Mouse (Mus musculus) kidney, embryonic 15.5 days (tissue): ENCODE measurements around the gene Rps5. TPM values are rescaled to one million over a fixed set of nuclear protein-coding genes. Genes with fewer than 3 reads are reported as not detected.
"Not testable (repeated sequence)": the region's sequence is repeated elsewhere in the genome, so short reads cannot be mapped to it uniquely, and the experiment has no call there.

Source experiments
- ATAC-seq: fragments of 200-750 bp; cut with Nextera tagmentation; replicated peaks from 2 replicates; pipeline ENCODE4 v1.8.0; 2017; ENCODE audit warnings: moderate TSS enrichment; ENCODE audit not compliant: low FRiP score
- H3K27ac ChIP-seq: fragments of 300-500 bp; sonication (generic); 2 replicates; pipeline ENCODE4 v1.5.1; 2015; ENCODE audit warnings: mild to moderate bottlenecking, inconsistent platforms
- H3K27me3 ChIP-seq: fragments of 300-500 bp; sonication (generic); 2 replicates; pipeline ENCODE4 v1.6.1; 2015; ENCODE audit warnings: inconsistent platforms
- H3K36me3 ChIP-seq: fragments of 300-500 bp; sonication (generic); 2 replicates; pipeline ENCODE4 v1.6.1; 2015; ENCODE audit warnings: inconsistent platforms
- H3K4me1 ChIP-seq: fragments of 300-500 bp; sonication (generic); 2 replicates; pipeline ENCODE4 v1.6.1; 2015; ENCODE audit warnings: inconsistent platforms
- H3K4me2 ChIP-seq: fragments of 300-500 bp; sonication (generic); 2 replicates; pipeline ENCODE4 v1.6.1; 2015; ENCODE audit warnings: moderate library complexity, mild to moderate bottlenecking, inconsistent platforms
- H3K4me3 ChIP-seq: fragments of 300-500 bp; sonication (generic); replicated peaks from 2 replicates; pipeline ENCODE4 v1.5.1; 2015; ENCODE audit warnings: mild to moderate bottlenecking, inconsistent platforms
- H3K9ac ChIP-seq: fragments of 300-500 bp; sonication (generic); 2 replicates; pipeline ENCODE4 v1.6.1; 2015; ENCODE audit warnings: mild to moderate bottlenecking, inconsistent platforms
- H3K9me3 ChIP-seq: fragments of 300-500 bp; sonication (generic); replicated peaks from 2 replicates; pipeline ENCODE4 v1.6.1; 2016; ENCODE audit warnings: inconsistent platforms
- WGBS: fragments of 180-500 bp; shearing (Covaris S2); methylation state at CpG from one replicate; pipeline ENCODE4 v1.1.7; 2015; ENCODE audit warnings: mixed read lengths; 5-methylcytosine and 5-hydroxymethylcytosine counted together
- polyA plus RNA-seq: library from polyadenylated mRNA; unstranded; fragments of >200 nt; fragmentation: Nextera tagmentation; extraction: Ambion mirVana; gene quantifications from 2 replicates; pipeline ENCODE4 v1.2.1, GENCODE M21; 2015

The Rps5 gene
- polyA plus RNA-seq, 1 experiment from 2014 or later, result 1,034 TPM

DNA sequence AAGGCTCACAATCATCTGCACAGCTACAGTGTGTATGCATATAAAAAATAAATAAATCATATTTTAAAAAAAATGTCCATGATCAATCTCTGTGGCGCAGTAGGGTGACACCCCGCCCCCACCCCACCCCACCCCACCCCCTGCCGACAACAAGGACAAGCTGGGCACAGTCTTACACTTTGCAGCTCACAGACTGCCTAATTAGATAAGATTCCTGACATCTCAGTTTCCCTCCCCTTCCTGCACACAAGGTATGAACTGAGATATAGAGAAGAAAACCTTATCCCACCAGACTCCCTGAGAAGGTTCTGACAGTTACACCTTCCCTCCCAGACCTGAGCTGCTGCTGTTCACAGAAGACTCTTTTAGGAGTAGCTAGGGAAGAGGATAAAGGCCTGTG is 12.7 kb downstream of the Rps5 start:
- ATAC-seq, result no peak
- no peaks in the 10 kb centered on the region for H3K4me1 ChIP-seq
- no peaks in the 10 kb centered on the region for H3K9me3 ChIP-seq
- H3K4me3 ChIP-seq, result no peak overlapping the region
- no peaks in the 10 kb centered on the region for H3K36me3 ChIP-seq
- H3K27me3 ChIP-seq, result no peaks in the 10 kb centered on the region
- H3K4me2 ChIP-seq, result no peak overlapping the region
- WGBS, result 80% methylated on average over 3 of the region's 3 CpGs
- no peak overlapping the region for H3K9ac ChIP-seq
- H3K27ac ChIP-seq, result no peak overlapping the region

DNA sequence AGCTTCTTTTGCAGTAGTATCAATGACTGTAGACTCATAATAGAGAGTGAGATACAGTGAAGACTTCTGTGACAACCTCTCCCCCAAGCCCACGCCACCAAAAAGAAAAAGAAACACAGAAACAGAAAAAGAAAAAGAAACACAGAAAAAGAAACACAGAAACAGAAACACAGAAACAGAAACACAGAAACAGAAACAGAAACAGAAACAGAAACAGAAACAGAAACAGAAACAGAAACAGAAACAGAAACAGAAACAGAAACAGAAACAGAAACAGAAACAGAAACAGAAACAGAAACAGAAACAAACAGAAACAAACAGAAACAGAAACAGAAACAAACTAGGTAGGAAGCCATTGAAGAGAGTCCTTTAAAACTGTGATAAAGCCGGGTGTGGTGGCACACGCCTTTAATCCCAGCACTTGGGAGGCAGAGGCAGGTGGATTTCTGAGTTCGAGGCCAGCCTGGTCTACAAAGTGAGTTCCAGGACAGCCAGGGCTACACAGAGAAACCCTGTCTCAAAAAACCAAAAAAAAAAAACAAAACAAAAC is 15.2 kb downstream of the Rps5 start:
- H3K36me3 ChIP-seq, H3K4me3 ChIP-seq, H3K9me3 ChIP-seq, H3K4me2 ChIP-seq, H3K27me3 ChIP-seq, ATAC-seq, H3K4me1 ChIP-seq, H3K27ac ChIP-seq, H3K9ac ChIP-seq: not testable (repeated sequence)
- 89% methylated on average over 4 of the region's 4 CpGs for WGBS

DNA sequence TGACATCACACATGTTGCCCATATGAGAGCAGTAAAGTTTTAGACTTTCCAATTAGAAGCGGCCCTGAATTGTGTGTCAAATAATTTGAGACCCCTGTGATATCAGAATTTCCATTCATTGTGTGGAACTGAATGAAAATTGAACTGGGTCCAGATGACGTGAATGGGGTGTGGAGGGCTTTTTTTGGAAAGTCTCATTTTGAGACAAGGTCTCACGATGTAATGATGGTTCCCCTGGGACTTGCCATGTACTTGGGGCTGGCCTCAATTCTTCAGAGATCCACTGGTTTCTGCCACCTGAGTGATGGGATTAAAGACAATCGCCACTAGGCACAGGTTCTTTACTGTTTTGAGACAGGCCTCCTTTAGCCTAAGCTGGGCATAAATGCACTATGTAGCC is 18.5 kb downstream of the Rps5 start:
- Histone ChIP-seq H3K9me3 (no peaks in the 10 kb centered on the region), H3K4me3 (no peak overlapping the region), H3K4me1 (no peaks in the 10 kb centered on the region), H3K36me3 (no peaks in the 10 kb centered on the region), H3K27ac (no peak overlapping the region), H3K27me3 (no peaks in the 10 kb centered on the region), H3K4me2 (no peak overlapping the region), H3K9ac (no peak overlapping the region)
- no peak for ATAC-seq
- 82% methylated on average over 4 of the region's 4 CpGs for WGBS

DNA sequence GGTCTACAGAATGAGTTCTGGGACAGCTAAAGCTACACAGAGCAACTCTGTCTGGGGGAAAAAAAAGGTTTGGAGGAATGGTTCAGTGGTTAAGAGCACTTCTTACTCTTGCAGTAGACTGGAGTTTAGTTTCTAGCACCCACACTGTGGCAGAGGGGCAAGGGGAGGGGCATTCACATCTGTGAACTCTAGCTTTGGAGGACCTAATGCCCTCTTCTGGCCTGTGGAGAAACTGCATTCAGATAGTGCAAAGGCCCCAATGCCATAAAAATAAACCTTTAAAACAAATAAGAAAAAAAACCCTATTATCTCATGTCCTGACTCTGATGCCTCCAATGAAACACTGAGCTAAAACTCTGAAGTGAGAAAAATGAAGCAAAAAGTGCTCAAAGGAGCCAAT is 21.4 kb downstream of the Rps5 start:
- Histone ChIP-seq H3K36me3 (no peaks in the 10 kb centered on the region), H3K27ac (no peak overlapping the region), H3K27me3 (0 out of 2 replicates have a peak, but pooled peaks cover 2% of the 10 kb centered on the region), H3K9ac (no peak overlapping the region), H3K4me3 (no peak overlapping the region), H3K4me1 (no peaks in the 10 kb centered on the region), H3K4me2 (no peak overlapping the region), H3K9me3 (no peaks in the 10 kb centered on the region)
- no peak for ATAC-seq

DNA sequence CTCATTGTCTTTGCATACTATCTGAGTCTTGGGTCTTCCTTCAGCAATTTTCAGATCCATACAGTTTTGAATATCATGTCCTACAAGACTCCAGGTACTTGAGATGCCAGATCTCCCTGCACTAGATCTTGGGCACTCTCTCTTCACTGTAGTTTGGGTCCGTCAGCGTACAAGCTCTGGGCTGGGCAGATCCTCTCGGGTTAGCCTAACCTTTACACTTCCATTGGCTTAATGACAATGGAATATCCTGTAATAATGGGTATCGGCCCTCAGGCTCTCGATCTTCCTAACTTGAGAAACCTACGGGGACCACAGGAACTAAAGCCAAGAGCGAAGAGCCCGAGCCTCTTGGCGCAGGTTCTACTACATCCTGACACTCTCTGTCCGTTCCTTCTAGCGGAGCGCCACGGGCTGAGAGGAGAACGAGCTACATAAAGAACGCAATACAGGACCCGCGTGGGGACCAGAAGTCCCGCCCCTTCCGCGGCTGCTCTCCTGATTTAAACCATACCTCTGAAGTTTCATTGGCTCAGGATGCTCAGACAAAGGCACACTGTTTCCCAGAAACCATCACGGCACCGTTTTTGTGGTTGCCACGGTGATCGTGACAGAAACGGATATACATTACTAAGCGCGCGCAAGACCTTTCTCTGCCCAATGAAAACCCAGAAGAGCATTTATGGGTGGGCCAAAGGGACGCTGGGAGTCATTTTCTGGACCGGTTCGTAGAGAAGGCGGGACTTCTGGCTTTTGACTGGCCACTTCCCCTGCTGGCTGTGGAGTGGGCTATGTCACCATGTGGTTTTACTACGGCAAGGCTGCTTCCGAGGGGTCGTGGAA is 27.2 kb downstream of the Rps5 start:
- Histone ChIP-seq H3K4me2 (peak overlapping the region; percentile 84), H3K36me3 (no peaks in the 10 kb centered on the region), H3K27ac (peak overlapping the region; percentile 89), H3K9me3 (no peaks in the 10 kb centered on the region), H3K4me1 (peaks cover 12% of the 10 kb centered on the region), H3K9ac (peak overlapping the region; percentile 59), H3K4me3 (peak overlapping the region; percentile 53), H3K27me3 (0 out of 2 replicates have a peak, but pooled peaks cover 2% of the 10 kb centered on the region)
- 9% methylated on average over 35 of the region's 35 CpGs for WGBS
- peak; percentile 98 for ATAC-seq

DNA sequence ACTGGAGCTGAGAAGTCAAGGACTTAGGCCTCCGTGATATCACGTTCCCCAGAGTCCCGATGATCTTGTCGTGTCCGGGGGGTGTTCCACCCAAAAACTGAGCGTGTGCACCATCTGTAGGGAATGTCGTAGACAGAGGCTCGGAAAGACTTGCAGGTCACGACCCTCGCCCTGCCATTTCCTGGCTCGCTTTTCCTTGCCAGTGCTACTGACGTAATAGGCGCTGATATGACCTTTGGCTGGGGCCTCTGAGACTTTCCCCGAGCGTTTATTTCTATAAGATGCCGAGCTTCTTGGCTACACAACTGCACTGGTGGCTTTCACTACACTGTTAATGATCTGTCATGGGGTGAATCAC is 27.8 kb downstream of the Rps5 start:
- Histone ChIP-seq H3K27ac (peak overlapping the region; percentile 89), H3K9me3 (no peaks in the 10 kb centered on the region), H3K36me3 (no peaks in the 10 kb centered on the region), H3K9ac (peak overlapping the region; percentile 59), H3K4me3 (peak overlapping the region; percentile 53), H3K27me3 (0 out of 2 replicates have a peak, but pooled peaks cover 2% of the 10 kb centered on the region), H3K4me1 (peaks cover 12% of the 10 kb centered on the region), H3K4me2 (peak overlapping the region; percentile 84)
- 2% methylated on average over 16 of the region's 16 CpGs for WGBS
- ATAC-seq, result no peak; the same call in 1 of the 2 replicates

DNA sequence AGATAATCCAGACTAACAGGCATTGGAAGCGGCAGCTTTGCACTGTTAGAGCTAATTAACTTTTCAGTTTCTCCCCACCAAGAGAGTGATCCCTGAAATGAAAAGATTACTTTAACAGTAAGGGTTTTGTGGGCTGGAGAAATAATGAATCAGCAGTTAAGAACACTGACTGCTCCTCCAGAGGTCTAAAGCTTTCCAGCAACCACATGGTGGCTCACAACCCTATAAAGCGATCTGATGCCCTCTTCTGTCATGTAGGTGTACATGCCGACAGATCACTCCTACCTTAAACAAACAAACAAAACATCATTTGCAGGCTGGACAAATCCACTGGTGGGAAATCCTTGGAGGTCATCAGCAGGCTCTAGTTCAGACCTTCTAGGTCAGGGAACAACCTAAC is 32.8 kb downstream of the Rps5 start:
- Histone ChIP-seq H3K4me2 (no peak overlapping the region), H3K27ac (no peak overlapping the region), H3K36me3 (no peaks in the 10 kb centered on the region), H3K4me1 (peaks cover 4% of the 10 kb centered on the region), H3K27me3 (no peaks in the 10 kb centered on the region), H3K9me3 (no peaks in the 10 kb centered on the region), H3K4me3 (no peak overlapping the region), H3K9ac (no peak overlapping the region)
- no peak for ATAC-seq
- 51% methylated on average over 3 of the region's 3 CpGs for WGBS

DNA sequence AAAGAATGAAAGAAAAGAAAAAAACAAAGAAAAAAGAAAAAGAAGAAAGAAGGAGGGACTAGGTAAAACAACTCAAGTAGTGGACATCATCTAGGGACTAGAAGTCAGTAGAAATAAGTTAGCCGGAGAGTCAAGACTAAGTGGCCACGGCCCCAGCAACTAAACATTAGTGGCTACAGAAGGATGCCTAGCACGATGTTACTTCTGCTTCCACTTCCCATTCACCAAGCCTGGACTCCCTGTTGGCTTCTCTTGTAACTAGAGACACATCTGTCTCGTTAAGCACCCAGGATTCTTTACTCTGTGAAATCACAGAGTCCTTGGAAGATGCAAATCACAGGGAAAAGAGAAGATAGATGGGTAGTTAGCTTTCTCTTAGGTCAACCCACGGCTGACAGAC is 35.4 kb downstream of the Rps5 start:
- 74% methylated on average over 5 of the region's 5 CpGs for WGBS

DNA sequence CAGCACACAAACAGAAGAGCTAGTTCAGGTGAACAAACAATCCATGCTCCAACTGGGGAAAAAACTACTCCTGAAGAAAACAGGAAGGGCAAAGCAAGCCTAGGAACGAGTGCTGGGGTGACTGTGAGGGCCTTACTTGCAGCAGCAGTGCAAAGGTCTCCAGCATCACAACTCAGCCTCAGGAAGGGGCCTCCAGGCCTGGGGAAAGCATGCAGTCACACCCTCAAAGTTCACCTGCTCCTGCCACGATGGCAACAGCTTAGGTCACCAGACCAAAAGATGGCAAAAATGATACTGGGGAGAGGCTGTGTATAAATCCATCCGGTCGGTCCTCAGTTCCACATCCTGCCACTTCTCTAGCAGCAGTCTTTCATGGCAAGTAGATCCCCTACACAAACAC is 36.9 kb downstream of the Rps5 start:
- ATAC-seq, result no peak
- 74% methylated on average over 4 of the region's 4 CpGs for WGBS

More for the DNA sequence above, 35.4 kb downstream of the Rps5 start:
- Histone ChIP-seq H3K4me2 (no peak overlapping the region), H3K4me1 (peaks cover 3% of the 10 kb centered on the region; the same call in 1 of the 2 replicates), H3K27me3 (no peaks in the 10 kb centered on the region), H3K4me3 (no peak overlapping the region), H3K9me3 (no peaks in the 10 kb centered on the region), H3K27ac (no peak overlapping the region), H3K36me3 (no peaks in the 10 kb centered on the region), H3K9ac (no peak overlapping the region)
- no peak for ATAC-seq

DNA sequence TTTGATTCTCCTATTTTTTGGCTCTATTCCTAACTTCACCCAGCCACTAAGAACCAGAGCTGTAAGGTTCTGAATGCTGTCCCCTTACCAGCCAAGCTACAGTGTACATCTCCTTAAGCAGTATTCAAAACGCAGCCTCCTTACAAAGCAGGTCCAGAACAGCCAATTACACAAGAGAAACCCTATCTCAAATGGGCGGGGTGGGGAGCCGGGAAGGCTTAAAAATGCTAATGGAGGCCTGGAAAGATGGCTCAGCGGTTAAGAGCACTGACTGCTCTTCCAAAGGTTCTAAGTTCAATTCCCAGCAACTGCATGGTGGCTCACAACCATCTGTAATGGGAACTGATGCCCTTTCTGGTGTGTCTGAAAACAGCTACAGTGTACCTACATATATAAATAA is 37.6 kb downstream of the Rps5 start:
- Histone ChIP-seq H3K27ac (no peak overlapping the region), H3K4me3 (no peak overlapping the region), H3K4me2 (no peak overlapping the region), H3K9ac (no peak overlapping the region), H3K9me3 (no peaks in the 10 kb centered on the region), H3K36me3 (no peaks in the 10 kb centered on the region), H3K27me3 (no peaks in the 10 kb centered on the region), H3K4me1 (peaks cover 3% of the 10 kb centered on the region; the same call in 1 of the 2 replicates)
- no peak for ATAC-seq
- 31% methylated on average over 4 of the region's 4 CpGs for WGBS

More for the DNA sequence above, 36.9 kb downstream of the Rps5 start:
- Histone ChIP-seq H3K4me3 (no peak overlapping the region), H3K4me2 (no peak overlapping the region), H3K27ac (no peak overlapping the region), H3K36me3 (no peaks in the 10 kb centered on the region), H3K9me3 (no peaks in the 10 kb centered on the region), H3K9ac (no peak overlapping the region), H3K4me1 (peaks cover 3% of the 10 kb centered on the region; the same call in 1 of the 2 replicates), H3K27me3 (no peaks in the 10 kb centered on the region)

DNA sequence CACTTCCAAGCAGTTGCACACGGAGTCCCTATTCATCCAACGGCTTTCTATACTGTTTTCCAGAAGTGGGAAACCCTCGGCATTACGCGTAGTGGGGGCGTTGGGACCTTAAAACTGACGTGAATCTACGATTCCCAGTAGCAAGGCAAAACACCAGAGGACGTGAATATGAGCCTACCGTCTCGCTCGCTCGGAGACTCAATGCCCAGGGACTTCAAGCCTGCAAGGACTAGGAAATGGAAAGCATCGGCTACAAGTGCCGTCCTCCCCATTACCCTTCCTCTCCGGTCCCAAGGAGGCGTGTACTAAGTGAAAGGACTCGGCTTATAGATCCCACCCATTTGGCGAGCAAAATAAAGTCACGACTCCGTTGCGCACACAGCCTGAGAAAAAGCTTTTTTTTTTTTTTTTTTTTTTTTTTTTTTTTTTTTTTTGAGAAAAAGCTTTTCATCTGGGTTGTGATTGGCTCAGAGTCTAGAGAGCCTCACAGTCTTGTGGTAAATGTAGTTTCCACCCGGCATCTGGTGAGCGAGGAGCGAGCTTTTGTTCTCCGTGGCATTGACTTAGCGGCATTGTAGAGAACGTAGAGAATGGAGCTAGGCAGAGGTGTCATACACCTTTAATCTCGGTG is 39.5 kb downstream of the Rps5 start:
- H3K36me3 ChIP-seq, result no peaks in the 10 kb centered on the region
- WGBS, result 1% methylated on average over 29 of the region's 29 CpGs
- peak; percentile 56 for ATAC-seq
- H3K9me3 ChIP-seq, result no peaks in the 10 kb centered on the region
- H3K27me3 ChIP-seq, result no peaks in the 10 kb centered on the region
- peak overlapping the region; percentile 60 for H3K4me2 ChIP-seq
- H3K4me1 ChIP-seq, result peaks cover 12% of the 10 kb centered on the region
- peak overlapping the region; percentile 52 for H3K4me3 ChIP-seq
- peak overlapping the region; percentile 80 for H3K27ac ChIP-seq
- peak overlapping the region; percentile 51 for H3K9ac ChIP-seq

DNA sequence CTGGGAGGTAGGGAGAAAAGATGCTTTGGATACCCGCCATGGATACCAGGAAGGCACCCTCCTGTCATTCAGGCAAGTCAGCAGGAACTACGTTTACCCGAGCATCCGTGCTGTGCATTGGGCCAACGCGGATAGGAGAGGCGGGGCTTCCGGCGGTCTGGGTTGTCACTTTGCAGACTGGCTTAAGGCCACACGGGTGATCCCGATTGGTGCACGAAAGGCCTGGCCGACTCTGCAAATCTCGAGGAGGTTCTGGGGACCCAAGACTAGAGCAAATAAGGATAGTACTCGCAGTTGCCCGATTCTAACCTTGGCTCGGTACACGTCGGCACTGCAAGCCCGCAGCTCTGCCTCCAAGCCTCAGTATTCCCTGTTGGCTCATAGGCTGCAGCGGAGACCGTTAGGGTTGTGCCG is 43.6 kb downstream of the Rps5 start, which contains the start of gene Zfp324:
Zfp324 (plus strand) TSS at position 161 of the 414 bp plus-strand sequence.
- Histone ChIP-seq H3K4me2 (peak within 1 kb of the TSS; percentile 93), H3K9ac (peak within 1 kb of the TSS; percentile 91), H3K9me3 (no peaks in the 10 kb centered on the region), H3K27ac (peak within 1 kb of the TSS; percentile 90), H3K27me3 (no peaks in the 10 kb centered on the region), H3K36me3 (peaks cover 22% of the 10 kb centered on the region), H3K4me1 (peaks cover 21% of the 10 kb centered on the region), H3K4me3 (peak within 1 kb of the TSS; percentile 89)
- ATAC-seq, result peak; percentile 94
- under 1% methylated on average over 23 of the region's 23 CpGs for WGBS
